Mouse (Mus musculus): ENCODE data around the gene Gm11237. TPM values are rescaled to one million over a fixed set of nuclear protein-coding genes. Genes with fewer than 3 reads are reported as not detected.
"Not testable (repeated sequence)": the region's sequence is repeated elsewhere in the genome, so short reads cannot be mapped to it uniquely, and the experiment has no call there.

The Gm11237 gene
- polyA plus RNA-seq (2015; fragmentation: Nextera tagmentation; extraction: Ambion mirVana): not detected in 2 replicates

DNA sequence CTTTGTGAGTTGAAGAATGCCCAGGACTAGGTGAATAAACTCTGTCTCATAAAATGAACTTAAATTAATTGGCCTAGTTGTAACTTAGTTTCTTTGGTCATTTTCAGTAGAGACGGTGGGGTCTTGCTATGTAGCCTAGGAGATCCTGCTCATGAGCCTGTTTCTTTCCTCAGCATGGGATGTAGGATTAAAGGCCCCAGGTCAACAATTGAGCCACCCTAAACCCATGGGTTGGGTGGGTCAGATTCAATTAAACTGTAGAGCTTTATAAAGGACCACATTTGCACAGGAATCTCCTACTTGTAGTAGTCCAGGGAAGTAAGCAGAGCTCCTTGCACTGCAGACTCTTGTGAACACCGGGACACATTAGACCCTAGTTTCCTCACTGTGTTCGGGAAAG, at the start of gene Gm11237:
TSS of gene Gm11237 (plus strand) at position 301 of the 400 bp plus-strand sequence.
- H3K9ac ChIP-seq (replicated peaks); H3K4me1 ChIP-seq (ENCODE audit: insufficient read depth); DNase-seq; H3K36me3 ChIP-seq (replicated peaks; ENCODE audit: insufficient read depth, low read length); H3K9me3 ChIP-seq (ENCODE audit: low read length); H3K4me3 ChIP-seq (ENCODE audit: low read depth, low read length); H3K4me2 ChIP-seq (ENCODE audit: low read depth, low read length); H3K27me3 ChIP-seq (ENCODE audit: insufficient read depth, low read length); H3K27ac ChIP-seq (ENCODE audit: low read depth); ATAC-seq: not testable (repeated sequence)
- WGBS (ENCODE audit: insufficient replicate concordance): no CpG with 5 or more reads among the region's 3 CpGs

DNA sequence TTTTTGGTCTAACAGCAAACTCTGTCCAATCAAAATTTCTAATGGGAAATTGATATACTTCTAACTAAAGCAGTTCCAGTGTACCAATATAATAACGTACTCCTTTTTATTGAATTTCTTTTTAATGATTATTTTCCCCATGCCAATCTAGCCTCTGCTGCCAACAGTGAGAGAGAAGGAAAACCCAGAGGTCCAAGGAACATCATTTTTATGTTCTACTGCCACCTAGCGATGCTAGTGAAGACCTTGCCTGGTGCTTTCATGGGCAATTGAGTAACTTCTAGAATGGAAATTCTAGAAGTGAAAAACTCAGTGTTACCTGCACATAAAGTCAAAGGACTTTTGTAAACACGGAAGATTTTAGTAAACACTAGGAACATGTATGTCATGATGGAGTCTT, 23.5 kb upstream of the Gm11237 start:
- DNase-seq: no peak
- Histone ChIP-seq H3K9ac (replicated peaks) (no peak overlapping the region), H3K27ac (ENCODE audit: low read depth) (no peak overlapping the region)

DNA sequence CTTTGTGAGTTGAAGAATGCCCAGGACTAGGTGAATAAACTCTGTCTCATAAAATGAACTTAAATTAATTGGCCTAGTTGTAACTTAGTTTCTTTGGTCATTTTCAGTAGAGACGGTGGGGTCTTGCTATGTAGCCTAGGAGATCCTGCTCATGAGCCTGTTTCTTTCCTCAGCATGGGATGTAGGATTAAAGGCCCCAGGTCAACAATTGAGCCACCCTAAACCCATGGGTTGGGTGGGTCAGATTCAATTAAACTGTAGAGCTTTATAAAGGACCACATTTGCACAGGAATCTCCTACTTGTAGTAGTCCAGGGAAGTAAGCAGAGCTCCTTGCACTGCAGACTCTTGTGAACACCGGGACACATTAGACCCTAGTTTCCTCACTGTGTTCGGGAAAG, 15.2 kb upstream of the Gm11237 start, which contains the start of gene Gm11238:
TSS of gene Gm11238 (plus strand) at position 301 of the 400 bp plus-strand sequence.
- H3K9ac ChIP-seq (replicated peaks); H3K36me3 ChIP-seq (replicated peaks; ENCODE audit: insufficient read depth, low read length); H3K9me3 ChIP-seq (ENCODE audit: low read length); DNase-seq; H3K27me3 ChIP-seq (ENCODE audit: insufficient read depth, low read length); H3K4me1 ChIP-seq (ENCODE audit: insufficient read depth); H3K4me2 ChIP-seq (ENCODE audit: low read depth, low read length); H3K27ac ChIP-seq (ENCODE audit: low read depth); ATAC-seq; H3K4me3 ChIP-seq (ENCODE audit: low read depth, low read length): not testable (repeated sequence)
- no CpG with 5 or more reads among the region's 3 CpGs for WGBS (ENCODE audit: insufficient replicate concordance)

More for the DNA sequence above, 23.5 kb upstream of the Gm11237 start:
- Histone ChIP-seq H3K4me2 (ENCODE audit: low read depth, low read length) (no peak overlapping the region), H3K9me3 (ENCODE audit: low read length) (no peaks in the 10 kb centered on the region), H3K36me3 (replicated peaks; ENCODE audit: insufficient read depth, low read length) (no peaks in the 10 kb centered on the region), H3K4me3 (ENCODE audit: low read depth, low read length) (no peak overlapping the region), H3K27me3 (ENCODE audit: insufficient read depth, low read length) (no peaks in the 10 kb centered on the region), H3K4me1 (ENCODE audit: insufficient read depth) (no peaks in the 10 kb centered on the region)
- 7% methylated on average over 3 of the region's 3 CpGs for WGBS (ENCODE audit: insufficient replicate concordance)
- TF ChIP-seq CTCF (IDR thresholded peaks at IDR 0.05; ENCODE audit: low read depth): peak; percentile 57
- TF ChIP-seq EP300 (IDR thresholded peaks at IDR 0.05; ENCODE audit: low read depth): no peak
- no peak for ATAC-seq

DNA sequence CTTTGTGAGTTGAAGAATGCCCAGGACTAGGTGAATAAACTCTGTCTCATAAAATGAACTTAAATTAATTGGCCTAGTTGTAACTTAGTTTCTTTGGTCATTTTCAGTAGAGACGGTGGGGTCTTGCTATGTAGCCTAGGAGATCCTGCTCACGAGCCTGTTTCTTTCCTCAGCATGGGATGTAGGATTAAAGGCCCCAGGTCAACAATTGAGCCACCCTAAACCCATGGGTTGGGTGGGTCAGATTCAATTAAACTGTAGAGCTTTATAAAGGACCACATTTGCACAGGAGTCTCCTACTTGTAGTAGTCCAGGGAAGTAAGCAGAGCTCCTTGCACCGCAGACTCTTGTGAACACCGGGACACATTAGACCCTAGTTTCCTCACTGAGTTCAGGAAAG, 15.0 kb downstream of the Gm11237 start, which contains the start of gene Gm11236:
TSS of gene Gm11236 (plus strand) at position 301 of the 400 bp plus-strand sequence.
- H3K9ac ChIP-seq (replicated peaks); H3K27me3 ChIP-seq (ENCODE audit: insufficient read depth, low read length); H3K27ac ChIP-seq (ENCODE audit: low read depth); DNase-seq; H3K4me3 ChIP-seq (ENCODE audit: low read depth, low read length); H3K4me1 ChIP-seq (ENCODE audit: insufficient read depth); H3K36me3 ChIP-seq (replicated peaks; ENCODE audit: insufficient read depth, low read length); H3K4me2 ChIP-seq (ENCODE audit: low read depth, low read length); ATAC-seq; H3K9me3 ChIP-seq (ENCODE audit: low read length): not testable (repeated sequence)
- no CpG with 5 or more reads among the region's 4 CpGs for WGBS (ENCODE audit: insufficient replicate concordance)

DNA sequence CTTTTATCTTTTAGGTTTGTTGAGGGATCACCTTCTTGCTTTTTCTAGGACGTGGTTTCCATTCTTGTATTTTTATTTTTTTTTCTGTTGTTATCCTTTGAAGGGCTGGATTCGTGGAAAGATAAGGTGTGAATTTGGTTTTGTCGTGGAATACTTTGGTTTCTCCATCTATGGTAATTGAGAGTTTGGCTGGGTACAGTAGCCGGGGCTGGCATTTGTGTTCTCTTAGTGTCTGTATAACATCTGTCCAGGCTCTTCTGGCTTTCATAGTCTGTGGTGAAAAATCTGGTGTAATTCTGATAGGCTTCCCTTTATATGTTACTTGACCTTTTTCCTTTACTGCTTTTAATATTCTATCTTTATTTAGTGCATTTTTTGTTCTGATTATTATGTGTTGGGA, 39.1 kb downstream of the Gm11237 start:
- ATAC-seq; H3K27me3 ChIP-seq (ENCODE audit: insufficient read depth, low read length); H3K9ac ChIP-seq (replicated peaks); H3K4me1 ChIP-seq (ENCODE audit: insufficient read depth); H3K9me3 ChIP-seq (ENCODE audit: low read length); H3K27ac ChIP-seq (ENCODE audit: low read depth); H3K36me3 ChIP-seq (replicated peaks; ENCODE audit: insufficient read depth, low read length); DNase-seq; H3K4me2 ChIP-seq (ENCODE audit: low read depth, low read length); H3K4me3 ChIP-seq (ENCODE audit: low read depth, low read length): not testable (repeated sequence)
- 67% methylated on average over 4 of the region's 4 CpGs for WGBS (ENCODE audit: insufficient replicate concordance)

DNA sequence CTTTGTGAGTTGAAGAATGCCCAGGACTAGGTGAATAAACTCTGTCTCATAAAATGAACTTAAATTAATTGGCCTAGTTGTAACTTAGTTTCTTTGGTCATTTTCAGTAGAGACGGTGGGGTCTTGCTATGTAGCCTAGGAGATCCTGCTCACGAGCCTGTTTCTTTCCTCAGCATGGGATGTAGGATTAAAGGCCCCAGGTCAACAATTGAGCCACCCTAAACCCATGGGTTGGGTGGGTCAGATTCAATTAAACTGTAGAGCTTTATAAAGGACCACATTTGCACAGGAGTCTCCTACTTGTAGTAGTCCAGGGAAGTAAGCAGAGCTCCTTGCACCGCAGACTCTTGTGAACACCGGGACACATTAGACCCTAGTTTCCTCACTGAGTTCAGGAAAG, 45.3 kb downstream of the Gm11237 start, which contains the start of gene Gm11239:
TSS of gene Gm11239 (plus strand) at position 301 of the 400 bp plus-strand sequence.
- no CpG with 5 or more reads among the region's 4 CpGs for WGBS (ENCODE audit: insufficient replicate concordance)
- H3K4me2 ChIP-seq (ENCODE audit: low read depth, low read length); H3K36me3 ChIP-seq (replicated peaks; ENCODE audit: insufficient read depth, low read length); H3K9me3 ChIP-seq (ENCODE audit: low read length); ATAC-seq; DNase-seq; H3K4me1 ChIP-seq (ENCODE audit: insufficient read depth); H3K27ac ChIP-seq (ENCODE audit: low read depth); H3K27me3 ChIP-seq (ENCODE audit: insufficient read depth, low read length); H3K9ac ChIP-seq (replicated peaks); H3K4me3 ChIP-seq (ENCODE audit: low read depth, low read length): not testable (repeated sequence)

Other genes with a start within 250 kb of the Gm11237 start
- not detected in 2 replicates for gene Gm11487, start 217.9 kb upstream of the Gm11237 start, polyA plus RNA-seq (2015; fragmentation: Nextera tagmentation; extraction: Ambion mirVana)
- not detected in 2 replicates for gene Gm11238, start 15.1 kb upstream of the Gm11237 start, polyA plus RNA-seq (2015; fragmentation: Nextera tagmentation; extraction: Ambion mirVana)
- not detected in 2 replicates for gene Gm11236, start 15.1 kb downstream of the Gm11237 start, polyA plus RNA-seq (2015; fragmentation: Nextera tagmentation; extraction: Ambion mirVana)
- gene Gm11239, start 45.4 kb downstream of the Gm11237 start, polyA plus RNA-seq (2015; fragmentation: Nextera tagmentation; extraction: Ambion mirVana): not detected in 2 replicates
- gene Gm428, start 60.5 kb downstream of the Gm11237 start, polyA plus RNA-seq (2015; fragmentation: Nextera tagmentation; extraction: Ambion mirVana): not detected in 2 replicates
- gene Rasef, start 168.0 kb downstream of the Gm11237 start, polyA plus RNA-seq (2015; fragmentation: Nextera tagmentation; extraction: Ambion mirVana): 0.02 and 0.06 TPM in 2 replicates

All from liver, postnatal 0 days (tissue).